Mouse (Mus musculus): ENCODE data around the gene Slc35a1. TPM values are rescaled to one million over a fixed set of nuclear protein-coding genes. Genes with fewer than 3 reads are reported as not detected.

The Slc35a1 gene
- polyA plus RNA-seq, 1 experiment from 2014 or later: 15.1 TPM

- H3K27ac ChIP-seq (ENCODE audit: low read length): no peak overlapping the region
- WGBS (ENCODE audit: insufficient replicate concordance): 78% methylated on average over 5 of the region's 5 CpGs
- ATAC-seq (ENCODE audit: low read depth): no peak
- no peaks in the 10 kb centered on the region for H3K9me3 ChIP-seq (replicated peaks; ENCODE audit: control insufficient read depth, low read length)
- H3K27me3 ChIP-seq (ENCODE audit: control insufficient read depth, insufficient read depth, low read depth, low read length): no peaks in the 10 kb centered on the region
- H3K4me3 ChIP-seq (ENCODE audit: low read depth, low read length): no peak overlapping the region
- H3K36me3 ChIP-seq (ENCODE audit: control insufficient read depth, insufficient read depth): no peaks in the 10 kb centered on the region; the same call in 1 of the 2 replicates
- no peak overlapping the region for H3K4me2 ChIP-seq (ENCODE audit: low read depth, low read length)
- no peak overlapping the region for H3K9ac ChIP-seq (ENCODE audit: low read depth, low read length)
- no peaks in the 10 kb centered on the region for H3K4me1 ChIP-seq (ENCODE audit: control insufficient read depth, low read depth, low read length)
These were observed 13.5 kb downstream of the Slc35a1 start for GRCm38 (mm10) chr4:34673721-34674120.

- H3K9ac ChIP-seq (ENCODE audit: low read depth, low read length): no peak overlapping the region
- ATAC-seq (ENCODE audit: low read depth): no peak
- no peak overlapping the region for H3K27ac ChIP-seq (ENCODE audit: low read length)
- no peak overlapping the region for H3K4me2 ChIP-seq (ENCODE audit: low read depth, low read length)
- no peaks in the 10 kb centered on the region for H3K27me3 ChIP-seq (ENCODE audit: control insufficient read depth, insufficient read depth, low read depth, low read length)
- H3K9me3 ChIP-seq (replicated peaks; ENCODE audit: control insufficient read depth, low read length): no peaks in the 10 kb centered on the region
- 45% methylated on average over 5 of the region's 5 CpGs for WGBS (ENCODE audit: insufficient replicate concordance)
- H3K4me1 ChIP-seq (ENCODE audit: control insufficient read depth, low read depth, low read length): no peaks in the 10 kb centered on the region
- no peak overlapping the region for H3K4me3 ChIP-seq (ENCODE audit: low read depth, low read length)
- H3K36me3 ChIP-seq (ENCODE audit: control insufficient read depth, insufficient read depth): peaks cover 2% of the 10 kb centered on the region; the same call in 1 of the 2 replicates
These were observed 19.3 kb downstream of the Slc35a1 start for GRCm38 (mm10) chr4:34667923-34668322.

- H3K9ac ChIP-seq (ENCODE audit: low read depth, low read length): no peak overlapping the region
- H3K4me1 ChIP-seq (ENCODE audit: control insufficient read depth, low read depth, low read length): no peaks in the 10 kb centered on the region
- H3K36me3 ChIP-seq (ENCODE audit: control insufficient read depth, insufficient read depth): peaks cover 7% of the 10 kb centered on the region
- no peak overlapping the region for H3K27ac ChIP-seq (ENCODE audit: low read length)
- H3K4me3 ChIP-seq (ENCODE audit: low read depth, low read length): no peak overlapping the region
- H3K27me3 ChIP-seq (ENCODE audit: control insufficient read depth, insufficient read depth, low read depth, low read length): no peaks in the 10 kb centered on the region
- ATAC-seq (ENCODE audit: low read depth): no peak
- no peak overlapping the region for H3K4me2 ChIP-seq (ENCODE audit: low read depth, low read length)
- 71% methylated on average over 6 of the region's 6 CpGs for WGBS (ENCODE audit: insufficient replicate concordance)
- H3K9me3 ChIP-seq (replicated peaks; ENCODE audit: control insufficient read depth, low read length): no peaks in the 10 kb centered on the region
These were observed 25.3 kb downstream of the Slc35a1 start for GRCm38 (mm10) chr4:34661927-34662326.

GRCm38 (mm10) chr4:34661514-34661913, 25.7 kb downstream of the Slc35a1 start:
- Histone ChIP-seq H3K36me3 (ENCODE audit: control insufficient read depth, insufficient read depth) (peaks cover 7% of the 10 kb centered on the region), H3K27ac (ENCODE audit: low read length) (no peak overlapping the region), H3K9me3 (replicated peaks; ENCODE audit: control insufficient read depth, low read length) (no peaks in the 10 kb centered on the region), H3K27me3 (ENCODE audit: control insufficient read depth, insufficient read depth, low read depth, low read length) (no peaks in the 10 kb centered on the region), H3K4me2 (ENCODE audit: low read depth, low read length) (no peak overlapping the region), H3K9ac (ENCODE audit: low read depth, low read length) (no peak overlapping the region), H3K4me1 (ENCODE audit: control insufficient read depth, low read depth, low read length) (no peaks in the 10 kb centered on the region), H3K4me3 (ENCODE audit: low read depth, low read length) (no peak overlapping the region)
- 91% methylated on average over 2 of the region's 2 CpGs for WGBS (ENCODE audit: insufficient replicate concordance)
- ATAC-seq (ENCODE audit: low read depth): 0 out of 2 replicates have a peak, but pooled peaks have one; percentile 27

GRCm38 (mm10) chr4:34659012-34659411, 28.2 kb downstream of the Slc35a1 start:
- Histone ChIP-seq H3K9me3 (replicated peaks; ENCODE audit: control insufficient read depth, low read length) (no peaks in the 10 kb centered on the region), H3K27me3 (ENCODE audit: control insufficient read depth, insufficient read depth, low read depth, low read length) (no peaks in the 10 kb centered on the region), H3K9ac (ENCODE audit: low read depth, low read length) (no peak overlapping the region), H3K36me3 (ENCODE audit: control insufficient read depth, insufficient read depth) (peaks cover 15% of the 10 kb centered on the region), H3K4me1 (ENCODE audit: control insufficient read depth, low read depth, low read length) (no peaks in the 10 kb centered on the region), H3K4me3 (ENCODE audit: low read depth, low read length) (no peak overlapping the region), H3K4me2 (ENCODE audit: low read depth, low read length) (no peak overlapping the region), H3K27ac (ENCODE audit: low read length) (no peak overlapping the region)
- 63% methylated on average over 2 of the region's 2 CpGs for WGBS (ENCODE audit: insufficient replicate concordance)
- ATAC-seq (ENCODE audit: low read depth): no peak

- WGBS (ENCODE audit: insufficient replicate concordance): 83% methylated on average over 10 of the region's 10 CpGs
These were observed 31.1 kb downstream of the Slc35a1 start for GRCm38 (mm10) chr4:34656101-34656500.

GRCm38 (mm10) chr4:34653179-34653578, 34.1 kb downstream of the Slc35a1 start:
- 77% methylated on average over 7 of the region's 7 CpGs for WGBS (ENCODE audit: insufficient replicate concordance)
- Histone ChIP-seq H3K9me3 (replicated peaks; ENCODE audit: control insufficient read depth, low read length) (no peaks in the 10 kb centered on the region), H3K27me3 (ENCODE audit: control insufficient read depth, insufficient read depth, low read depth, low read length) (no peaks in the 10 kb centered on the region), H3K4me3 (ENCODE audit: low read depth, low read length) (no peak overlapping the region), H3K36me3 (ENCODE audit: control insufficient read depth, insufficient read depth) (peaks cover 23% of the 10 kb centered on the region), H3K4me1 (ENCODE audit: control insufficient read depth, low read depth, low read length) (no peaks in the 10 kb centered on the region), H3K27ac (ENCODE audit: low read length) (no peak overlapping the region), H3K9ac (ENCODE audit: low read depth, low read length) (no peak overlapping the region), H3K4me2 (ENCODE audit: low read depth, low read length) (no peak overlapping the region)
- no peak for ATAC-seq (ENCODE audit: low read depth)

More at GRCm38 (mm10) chr4:34656101-34656500, 31.1 kb downstream of the Slc35a1 start:
- no peaks in the 10 kb centered on the region for H3K4me1 ChIP-seq (ENCODE audit: control insufficient read depth, low read depth, low read length)
- H3K27ac ChIP-seq (ENCODE audit: low read length): no peak overlapping the region
- H3K9me3 ChIP-seq (replicated peaks; ENCODE audit: control insufficient read depth, low read length): no peaks in the 10 kb centered on the region
- no peak overlapping the region for H3K4me2 ChIP-seq (ENCODE audit: low read depth, low read length)
- H3K4me3 ChIP-seq (ENCODE audit: low read depth, low read length): no peak overlapping the region
- peaks cover 21% of the 10 kb centered on the region for H3K36me3 ChIP-seq (ENCODE audit: control insufficient read depth, insufficient read depth)
- no peaks in the 10 kb centered on the region for H3K27me3 ChIP-seq (ENCODE audit: control insufficient read depth, insufficient read depth, low read depth, low read length)
- ATAC-seq (ENCODE audit: low read depth): no peak
- H3K9ac ChIP-seq (ENCODE audit: low read depth, low read length): no peak overlapping the region

GRCm38 (mm10) chr4:34644779-34645178, 42.5 kb downstream of the Slc35a1 start:
- H3K36me3 ChIP-seq (ENCODE audit: control insufficient read depth, insufficient read depth): peaks cover 9% of the 10 kb centered on the region
- H3K9me3 ChIP-seq (replicated peaks; ENCODE audit: control insufficient read depth, low read length): no peaks in the 10 kb centered on the region
- no peaks in the 10 kb centered on the region for H3K27me3 ChIP-seq (ENCODE audit: control insufficient read depth, insufficient read depth, low read depth, low read length)
- no peaks in the 10 kb centered on the region for H3K4me1 ChIP-seq (ENCODE audit: control insufficient read depth, low read depth, low read length)
- no peak for ATAC-seq (ENCODE audit: low read depth)
- H3K4me3 ChIP-seq (ENCODE audit: low read depth, low read length): no peak overlapping the region
- H3K27ac ChIP-seq (ENCODE audit: low read length): no peak overlapping the region
- H3K4me2 ChIP-seq (ENCODE audit: low read depth, low read length): no peak overlapping the region
- no peak overlapping the region for H3K9ac ChIP-seq (ENCODE audit: low read depth, low read length)

GRCm38 (mm10) chr4:34640731-34641130, 46.5 kb downstream of the Slc35a1 start:
- H3K9me3 ChIP-seq (replicated peaks; ENCODE audit: control insufficient read depth, low read length): no peaks in the 10 kb centered on the region
- no peak for ATAC-seq (ENCODE audit: low read depth)
- no peak overlapping the region for H3K27ac ChIP-seq (ENCODE audit: low read length)
- no peak overlapping the region for H3K4me3 ChIP-seq (ENCODE audit: low read depth, low read length)
- WGBS (ENCODE audit: insufficient replicate concordance): 80% methylated on average over 3 of the region's 3 CpGs
- H3K9ac ChIP-seq (ENCODE audit: low read depth, low read length): no peak overlapping the region
- H3K36me3 ChIP-seq (ENCODE audit: control insufficient read depth, insufficient read depth): peaks cover 10% of the 10 kb centered on the region
- H3K4me2 ChIP-seq (ENCODE audit: low read depth, low read length): no peak overlapping the region
- H3K4me1 ChIP-seq (ENCODE audit: control insufficient read depth, low read depth, low read length): no peaks in the 10 kb centered on the region
- H3K27me3 ChIP-seq (ENCODE audit: control insufficient read depth, insufficient read depth, low read depth, low read length): no peaks in the 10 kb centered on the region

All from liver, embryonic 16.5 days (tissue).